Mouse (Mus musculus): ENCODE data around the gene Nr1h2. TPM values are rescaled to one million over a fixed set of nuclear protein-coding genes. Genes with fewer than 3 reads are reported as not detected.

Gene Nr1h2
- total and polyA plus RNA-seq, 3 experiments, result 34.0 to 223 (median 98.5) TPM

DNA sequence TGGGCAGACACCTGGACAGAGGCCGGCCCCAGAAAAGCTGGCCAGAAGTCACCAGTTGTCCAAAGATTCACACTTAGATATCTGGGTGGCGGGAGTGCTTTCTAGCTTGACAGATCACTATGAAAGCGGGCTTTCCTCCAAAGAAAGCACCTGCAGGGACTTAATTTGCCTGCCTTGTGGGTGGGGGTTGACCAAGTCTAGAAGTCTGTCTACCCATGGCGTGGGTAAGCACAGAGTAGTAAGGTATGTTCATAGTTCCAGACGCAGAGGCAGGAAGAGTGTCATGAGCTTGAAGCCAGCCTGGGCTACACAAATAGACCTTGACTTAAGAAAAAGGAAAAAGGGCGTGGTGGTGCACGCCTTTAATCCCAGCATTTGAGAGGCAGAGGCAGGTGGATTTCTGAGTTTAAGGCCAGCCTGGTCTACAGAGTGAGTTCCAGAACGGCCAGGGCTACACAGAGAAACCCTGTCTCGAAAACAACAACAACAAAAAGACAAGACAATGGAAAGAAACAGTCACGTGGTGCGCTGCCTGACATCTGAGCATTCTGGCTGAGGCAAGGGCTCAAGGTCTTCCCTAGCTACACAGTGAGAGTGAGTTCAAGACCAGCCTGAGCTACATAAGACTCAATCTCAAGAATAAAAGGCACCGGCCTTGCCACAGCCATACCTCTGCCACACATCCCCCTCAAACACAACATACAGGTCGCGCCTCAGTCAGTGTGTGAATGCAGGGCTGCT, 27.2 kb downstream of the Nr1h2 start:
- DNase-seq (ENCODE audit: low spot score) (no peak), ATAC-seq (ENCODE audit: extremely low read depth, insufficient number of reproducible peaks, low FRiP score, poor library complexity, severe bottlenecking) (no peak)
- Histone ChIP-seq H3K4me1 (ENCODE audit: insufficient read depth, low read depth, low read length) (peaks cover 21% of the 10 kb centered on the region), H3K9me3 (replicated peaks) (no peaks in the 10 kb centered on the region), H3K27me3 (ENCODE audit: insufficient read depth, low read length) (peaks cover 73% of the 10 kb centered on the region), H3K4me3 (ENCODE audit: low read depth, low read length) (no peak overlapping the region), H3K36me3 (replicated peaks) (peaks cover under 1% of the 10 kb centered on the region)
- no peak for TF ChIP-seq TAL1 (conservative IDR thresholded peaks at IDR 0.05; ENCODE audit: low read depth, low read length)
- no peak for TF ChIP-seq CTCF (IDR thresholded peaks at IDR 0.05; ENCODE audit: low read depth, low read length)
- TF ChIP-seq POLR2AphosphoS5 (IDR thresholded peaks at IDR 0.05; ENCODE audit: insufficient replicate concordance, low read depth, low read length), result no peak
- TF ChIP-seq GATA1 (IDR thresholded peaks at IDR 0.05; ENCODE audit: borderline replicate concordance, low read length), result no peak
- TF ChIP-seq GATA2 (IDR thresholded peaks at IDR 0.05; ENCODE audit: borderline replicate concordance, low read depth, low read length), result no peak

DNA sequence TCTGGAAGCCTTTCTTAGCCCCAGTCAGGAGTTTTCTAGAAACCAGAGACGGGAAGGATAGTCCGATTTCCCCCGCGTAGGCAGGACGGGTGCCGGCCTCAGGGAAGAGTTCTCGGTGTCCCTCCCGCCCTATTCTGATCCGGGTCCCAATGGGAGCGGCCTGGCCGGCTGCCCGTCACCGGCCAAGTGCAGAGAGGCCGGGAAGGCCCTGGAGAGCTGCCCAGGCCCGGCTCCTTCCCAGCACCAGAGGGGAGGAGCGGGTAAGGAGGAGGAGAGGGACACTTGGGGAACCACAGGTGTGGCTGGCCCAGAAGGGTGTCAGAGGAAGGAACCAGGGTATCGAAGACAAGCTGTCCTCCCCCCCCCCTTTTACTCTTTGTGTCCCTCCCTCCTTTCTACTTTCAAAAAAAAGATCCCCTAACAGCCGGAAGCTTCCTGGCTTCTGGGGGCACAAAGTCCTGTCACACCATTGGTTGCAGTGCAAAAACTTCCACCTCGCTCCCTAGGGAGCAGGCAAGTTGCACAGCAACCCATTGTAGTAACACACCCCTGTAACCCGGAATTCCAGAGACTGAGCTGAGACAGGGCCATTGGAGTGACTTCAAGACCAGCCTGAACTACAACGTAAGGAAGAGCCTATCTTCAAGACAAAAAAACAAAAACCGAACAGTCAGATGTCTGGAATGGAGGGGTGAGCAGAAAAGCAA, 28.5 kb downstream of the Nr1h2 start:
- TF ChIP-seq CTCF (IDR thresholded peaks at IDR 0.05; ENCODE audit: low read depth, low read length) (no peak), TAL1 (conservative IDR thresholded peaks at IDR 0.05; ENCODE audit: low read depth, low read length) (no peak), POLR2AphosphoS5 (IDR thresholded peaks at IDR 0.05; ENCODE audit: insufficient replicate concordance, low read depth, low read length) (no peak), GATA2 (IDR thresholded peaks at IDR 0.05; ENCODE audit: borderline replicate concordance, low read depth, low read length) (no peak), GATA1 (IDR thresholded peaks at IDR 0.05; ENCODE audit: borderline replicate concordance, low read length) (no peak)
- no peak for DNase-seq (ENCODE audit: low spot score)
- peaks cover 79% of the 10 kb centered on the region for H3K27me3 ChIP-seq (ENCODE audit: insufficient read depth, low read length)
- peaks cover 18% of the 10 kb centered on the region for H3K4me1 ChIP-seq (ENCODE audit: insufficient read depth, low read depth, low read length)
- no peaks in the 10 kb centered on the region for H3K9me3 ChIP-seq (replicated peaks)
- H3K4me3 ChIP-seq (ENCODE audit: low read depth, low read length), result no peak overlapping the region
- ATAC-seq (ENCODE audit: extremely low read depth, insufficient number of reproducible peaks, low FRiP score, poor library complexity, severe bottlenecking), result no peak
- no peaks in the 10 kb centered on the region for H3K36me3 ChIP-seq (replicated peaks)

DNA sequence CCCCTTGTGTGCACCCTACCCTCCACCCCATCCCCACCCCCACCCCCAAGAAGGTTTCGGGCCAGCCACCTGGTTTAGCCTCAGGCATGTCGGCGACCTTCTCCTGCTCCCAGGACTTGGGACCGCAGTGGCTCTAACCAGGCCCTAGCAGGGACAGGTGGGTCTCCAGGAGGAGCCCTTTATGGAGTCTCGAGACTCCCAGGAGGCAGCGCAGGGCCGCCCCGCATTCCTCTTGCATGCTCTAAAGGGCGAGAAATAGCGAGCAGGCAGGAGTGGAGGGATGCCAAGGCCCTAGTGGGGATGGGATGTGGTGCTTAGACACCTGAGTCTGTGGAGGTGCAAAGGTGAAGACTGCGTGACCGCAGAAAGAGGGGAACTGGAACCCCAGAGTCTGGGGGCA, 29.2 kb downstream of the Nr1h2 start, which contains the start of gene Mybpc2:
Gene Mybpc2, minus strand, starts transcription at position 155 of the 400 bp plus-strand sequence.
- no peak for TF ChIP-seq GATA1 (IDR thresholded peaks at IDR 0.05; ENCODE audit: borderline replicate concordance, low read length)
- no peak for TF ChIP-seq TAL1 (conservative IDR thresholded peaks at IDR 0.05; ENCODE audit: low read depth, low read length)
- TF ChIP-seq GATA2 (IDR thresholded peaks at IDR 0.05; ENCODE audit: borderline replicate concordance, low read depth, low read length), result no peak
- TF ChIP-seq POLR2AphosphoS5 (IDR thresholded peaks at IDR 0.05; ENCODE audit: insufficient replicate concordance, low read depth, low read length), result no peak
- no peak for TF ChIP-seq CTCF (IDR thresholded peaks at IDR 0.05; ENCODE audit: low read depth, low read length)
- no peaks in the 10 kb centered on the region for H3K36me3 ChIP-seq (replicated peaks)
- DNase-seq (ENCODE audit: low spot score) (no peak), ATAC-seq (ENCODE audit: extremely low read depth, insufficient number of reproducible peaks, low FRiP score, poor library complexity, severe bottlenecking) (no peak)
- no peak within 1 kb of the TSS for H3K4me3 ChIP-seq (ENCODE audit: low read depth, low read length)
- peaks cover 18% of the 10 kb centered on the region for H3K4me1 ChIP-seq (ENCODE audit: insufficient read depth, low read depth, low read length)
- H3K27me3 ChIP-seq (ENCODE audit: insufficient read depth, low read length), result peaks cover 75% of the 10 kb centered on the region
- no peaks in the 10 kb centered on the region for H3K9me3 ChIP-seq (replicated peaks)

DNA sequence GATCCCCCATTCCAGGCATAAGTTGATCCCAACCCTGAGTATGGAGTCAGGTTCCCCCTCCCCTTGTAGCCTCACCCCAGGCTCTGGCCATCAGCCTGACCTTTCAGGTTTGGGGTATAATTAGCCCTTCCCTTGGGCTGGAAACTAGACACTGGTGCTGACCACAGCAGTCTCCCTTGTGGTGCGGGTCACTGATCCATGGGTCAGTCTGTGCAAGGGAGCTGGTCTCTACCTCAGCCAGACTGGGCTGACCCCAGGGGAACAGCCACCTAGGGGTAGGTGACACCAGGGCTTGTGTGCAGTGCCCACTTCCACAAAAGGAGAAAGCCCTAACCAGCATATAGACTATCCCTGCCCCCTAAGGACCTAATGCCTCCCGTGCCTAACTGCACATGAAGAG, 30.7 kb downstream of the Nr1h2 start:
- no peak for ATAC-seq (ENCODE audit: extremely low read depth, insufficient number of reproducible peaks, low FRiP score, poor library complexity, severe bottlenecking)
- no peak for TF ChIP-seq CTCF (IDR thresholded peaks at IDR 0.05; ENCODE audit: low read depth, low read length)
- no peak for TF ChIP-seq GATA2 (IDR thresholded peaks at IDR 0.05; ENCODE audit: borderline replicate concordance, low read depth, low read length)
- no peak for TF ChIP-seq POLR2AphosphoS5 (IDR thresholded peaks at IDR 0.05; ENCODE audit: insufficient replicate concordance, low read depth, low read length)
- TF ChIP-seq TAL1 (conservative IDR thresholded peaks at IDR 0.05; ENCODE audit: low read depth, low read length), result no peak
- no peak for TF ChIP-seq GATA1 (IDR thresholded peaks at IDR 0.05; ENCODE audit: borderline replicate concordance, low read length)

DNA sequence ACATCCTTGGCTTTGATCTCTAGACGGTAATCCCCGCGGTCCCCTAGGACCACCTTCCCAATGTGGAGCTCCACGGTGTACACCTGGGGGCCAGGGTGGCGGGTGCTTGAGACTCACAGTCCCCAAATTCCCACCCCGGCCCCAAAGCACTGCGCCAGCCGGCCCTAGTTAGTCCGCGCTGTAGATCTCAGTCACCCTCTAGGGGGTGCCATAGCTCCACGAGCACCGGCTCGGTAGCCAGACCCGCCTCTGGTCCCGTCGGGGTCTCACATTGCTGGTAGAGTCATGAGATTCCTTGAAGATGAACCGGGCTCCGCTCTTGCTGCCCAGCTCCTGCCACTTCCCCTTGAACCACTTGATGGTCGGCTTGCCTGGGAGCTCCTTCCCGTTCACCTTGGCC, 32.0 kb downstream of the Nr1h2 start:
- Histone ChIP-seq H3K4me1 (ENCODE audit: insufficient read depth, low read depth, low read length) (peaks cover 7% of the 10 kb centered on the region; the same call in 1 of the 2 replicates), H3K9me3 (replicated peaks) (no peaks in the 10 kb centered on the region), H3K36me3 (replicated peaks) (no peaks in the 10 kb centered on the region), H3K27me3 (ENCODE audit: insufficient read depth, low read length) (peaks cover 58% of the 10 kb centered on the region), H3K4me3 (ENCODE audit: low read depth, low read length) (no peak overlapping the region)
- DNase-seq (ENCODE audit: low spot score) (no peak), ATAC-seq (ENCODE audit: extremely low read depth, insufficient number of reproducible peaks, low FRiP score, poor library complexity, severe bottlenecking) (no peak)
- TF ChIP-seq TAL1 (conservative IDR thresholded peaks at IDR 0.05; ENCODE audit: low read depth, low read length), result no peak

More for the DNA sequence above, 30.7 kb downstream of the Nr1h2 start:
- no peak for DNase-seq (ENCODE audit: low spot score)
- no peaks in the 10 kb centered on the region for H3K9me3 ChIP-seq (replicated peaks)
- H3K4me3 ChIP-seq (ENCODE audit: low read depth, low read length), result no peak overlapping the region
- peaks cover 14% of the 10 kb centered on the region for H3K4me1 ChIP-seq (ENCODE audit: insufficient read depth, low read depth, low read length)
- H3K27me3 ChIP-seq (ENCODE audit: insufficient read depth, low read length), result peaks cover 67% of the 10 kb centered on the region
- H3K36me3 ChIP-seq (replicated peaks), result no peaks in the 10 kb centered on the region

DNA sequence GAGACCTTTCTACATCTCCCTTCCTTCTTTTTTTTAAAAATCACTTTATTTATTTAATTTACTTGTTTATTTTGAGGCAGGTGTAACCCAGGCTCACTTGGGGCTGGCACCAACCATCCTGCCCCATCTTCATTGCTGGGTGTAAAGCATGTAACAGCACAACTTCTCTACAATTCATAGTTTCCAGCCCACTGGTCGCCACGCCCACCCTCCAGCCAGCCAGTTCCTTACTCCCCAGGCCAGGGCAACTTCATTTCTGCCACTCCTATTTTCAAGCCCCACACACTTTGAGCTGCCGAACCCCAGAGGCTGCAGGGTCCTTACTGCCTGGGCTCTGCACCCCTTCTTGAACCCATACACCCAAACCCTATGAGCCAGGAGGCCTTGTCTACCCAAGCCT, 32.8 kb downstream of the Nr1h2 start:
- ATAC-seq (ENCODE audit: extremely low read depth, insufficient number of reproducible peaks, low FRiP score, poor library complexity, severe bottlenecking), result no peak
- Histone ChIP-seq H3K4me3 (ENCODE audit: low read depth, low read length) (no peak overlapping the region), H3K36me3 (replicated peaks) (no peaks in the 10 kb centered on the region), H3K4me1 (ENCODE audit: insufficient read depth, low read depth, low read length) (peaks cover 7% of the 10 kb centered on the region; the same call in 1 of the 2 replicates), H3K9me3 (replicated peaks) (no peaks in the 10 kb centered on the region), H3K27me3 (ENCODE audit: insufficient read depth, low read length) (peaks cover 57% of the 10 kb centered on the region)
- TF ChIP-seq POLR2AphosphoS5 (IDR thresholded peaks at IDR 0.05; ENCODE audit: insufficient replicate concordance, low read depth, low read length) (no peak), TAL1 (conservative IDR thresholded peaks at IDR 0.05; ENCODE audit: low read depth, low read length) (no peak), CTCF (IDR thresholded peaks at IDR 0.05; ENCODE audit: low read depth, low read length) (no peak), GATA1 (IDR thresholded peaks at IDR 0.05; ENCODE audit: borderline replicate concordance, low read length) (no peak), GATA2 (IDR thresholded peaks at IDR 0.05; ENCODE audit: borderline replicate concordance, low read depth, low read length) (no peak)
- no peak for DNase-seq (ENCODE audit: low spot score)

Measured in G1E (cell line).